Mouse (Mus musculus) lung, adult 2 months (tissue): ENCODE results near the gene Mad1l1.

Source experiments
- CTCF ChIP-seq: fragments of 200-500 bp; IDR thresholded peaks from 2 replicates; pipeline ENCODE4 v1.5.1; 2011; ENCODE audit warnings: mild to moderate bottlenecking, low read length, control low read depth; ENCODE audit not compliant: insufficient read depth
- POLR2A ChIP-seq: fragments of 200-500 bp; IDR thresholded peaks from 2 replicates; pipeline ENCODE4 v1.6.1; 2011; ENCODE audit warnings: low read depth, mild to moderate bottlenecking, control low read depth, low read length, borderline replicate concordance; ENCODE audit errors: extremely low read depth

DNA sequence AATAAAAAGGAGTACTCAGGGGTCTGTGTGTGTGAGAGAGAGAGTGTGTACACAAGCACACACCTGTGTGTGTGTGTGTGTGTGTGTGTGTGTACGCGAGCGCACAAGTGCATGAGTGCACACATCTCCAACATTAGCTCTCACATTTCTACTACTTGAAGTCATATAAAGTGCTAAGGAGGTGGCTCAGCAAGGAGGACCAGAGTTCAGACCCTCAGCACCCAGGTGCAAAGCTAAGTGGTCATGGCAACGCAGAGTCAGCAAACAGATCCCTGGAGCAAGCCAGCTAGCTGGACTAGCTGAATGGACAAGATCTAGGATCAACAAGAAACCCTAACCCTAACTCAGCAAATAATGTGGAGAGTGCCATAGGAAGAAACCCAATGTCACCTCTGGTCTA lies 139.0 kb downstream of the Mad1l1 start:
- no peak for TF ChIP-seq POLR2A
- no peak for TF ChIP-seq CTCF
